Mouse (Mus musculus) lung, postnatal 4 days (tissue): ENCODE results near the gene Casc3.
"Not testable (repeated sequence)": the region's sequence is repeated elsewhere in the genome, so short reads cannot be mapped to it uniquely, and the experiment has no call there.

ENCODE experiments used
- DNase-seq, 2 experiments: peaks; one replicate each; pipeline ENCODE4 v3.0.0; 2021

The Casc3 gene

GRCm38 (mm10) chr11:98790631-98791205 lies 14.0 kb upstream of the Casc3 start:
- DNase-seq: no peak

- DNase-seq: no peak
These were observed 13.3 kb upstream of the Casc3 start for GRCm38 (mm10) chr11:98791448-98791847.

- no peak for DNase-seq
These were observed 12.6 kb upstream of the Casc3 start for GRCm38 (mm10) chr11:98792081-98792480.

- peak in 1 of 2 experiments; percentile 91 for DNase-seq
These were observed 10.2 kb upstream of the Casc3 start for GRCm38 (mm10) chr11:98794469-98795014.

GRCm38 (mm10) chr11:98795015-98795713 lies 9.5 kb upstream of the Casc3 start, which contains the start of gene Msl1:
Gene Msl1 (plus strand): TSS chr11:98795516.
- peak; percentile 93 to 95 for DNase-seq

- DNase-seq: peak; percentile 67 to 73
These were observed 8.8 kb upstream of the Casc3 start for GRCm38 (mm10) chr11:98795714-98796514.

- peak; percentile 79 to 81 for DNase-seq
These were observed 8.0 kb upstream of the Casc3 start for GRCm38 (mm10) chr11:98796515-98797216.

- peak; percentile 27 to 43 for DNase-seq
These were observed 7.4 kb upstream of the Casc3 start for GRCm38 (mm10) chr11:98797306-98797705.

GRCm38 (mm10) chr11:98797909-98798308 lies 6.8 kb upstream of the Casc3 start:
- DNase-seq: no peak

- no peak for DNase-seq
These were observed 3.7 kb downstream of the Casc3 start for GRCm38 (mm10) chr11:98808417-98808816.

- DNase-seq: peak; percentile 99 to 100
These were observed 5.0 kb downstream of the Casc3 start for GRCm38 (mm10) chr11:98809457-98810290.

GRCm38 (mm10) chr11:98810686-98811085 lies 6.0 kb downstream of the Casc3 start:
- DNase-seq: no peak

GRCm38 (mm10) chr11:98816706-98817239 lies 12.1 kb downstream of the Casc3 start:
- no peak for DNase-seq

GRCm38 (mm10) chr11:98820968-98821367 lies 16.3 kb downstream of the Casc3 start:
- DNase-seq: no peak

GRCm38 (mm10) chr11:98826071-98826470 lies 21.4 kb downstream of the Casc3 start:
- DNase-seq: not testable (repeated sequence)

- no peak for DNase-seq
These were observed 23.2 kb downstream of the Casc3 start for GRCm38 (mm10) chr11:98827877-98828276.

- DNase-seq: peak in 1 of 2 experiments; percentile 57
These were observed 24.5 kb downstream of the Casc3 start for GRCm38 (mm10) chr11:98829091-98829775.

GRCm38 (mm10) chr11:98829875-98830274 lies 25.2 kb downstream of the Casc3 start:
- DNase-seq: no peak

GRCm38 (mm10) chr11:98835296-98835695 lies 30.6 kb downstream of the Casc3 start:
- DNase-seq: no peak

GRCm38 (mm10) chr11:98835725-98836124 lies 31.0 kb downstream of the Casc3 start:
- DNase-seq: no peak

GRCm38 (mm10) chr11:98836128-98836527 lies 31.4 kb downstream of the Casc3 start:
- no peak for DNase-seq
